Mouse (Mus musculus) c-Kit-positive CD71-negative TER-119-negative erythroid progenitor cells, embryonic 14.5 days (primary cell): Measurements from ENCODE around the gene Gm20388.

Source experiments
- DNase-seq: peaks from one replicate; pipeline ENCODE4 v3.0.0-alpha.2; 2013; ENCODE audit warnings: low read depth

Gene Gm20388

GRCm38 (mm10) chr8:123724752-123725151 lies 3814.1 kb downstream of the Gm20388 start:
- no peak for DNase-seq

- DNase-seq = no peak
Measured at GRCm38 (mm10) chr8:123725261-123725660, 3814.6 kb downstream of the Gm20388 start.

GRCm38 (mm10) chr8:123726759-123727158 lies 3816.1 kb downstream of the Gm20388 start:
- no peak for DNase-seq

- no peak for DNase-seq
Measured at GRCm38 (mm10) chr8:123729055-123729785, 3818.6 kb downstream of the Gm20388 start.

GRCm38 (mm10) chr8:123729786-123730411 lies 3819.3 kb downstream of the Gm20388 start:
- DNase-seq = no peak

GRCm38 (mm10) chr8:123732332-123732731 lies 3821.7 kb downstream of the Gm20388 start:
- no peak for DNase-seq

GRCm38 (mm10) chr8:123734486-123734885 lies 3823.8 kb downstream of the Gm20388 start:
- DNase-seq = no peak

- no peak for DNase-seq
Measured at GRCm38 (mm10) chr8:123736974-123737373, 3826.3 kb downstream of the Gm20388 start.

GRCm38 (mm10) chr8:123740263-123740662 lies 3829.6 kb downstream of the Gm20388 start:
- no peak for DNase-seq

- DNase-seq = no peak
Measured at GRCm38 (mm10) chr8:123741232-123741631, 3830.6 kb downstream of the Gm20388 start.

- DNase-seq = no peak
Measured at GRCm38 (mm10) chr8:123746488-123746887, 3835.8 kb downstream of the Gm20388 start.

GRCm38 (mm10) chr8:123747772-123748171 lies 3837.1 kb downstream of the Gm20388 start:
- no peak for DNase-seq

- no peak for DNase-seq
Measured at GRCm38 (mm10) chr8:123750171-123750693, 3839.6 kb downstream of the Gm20388 start.

- DNase-seq = no peak
Measured at GRCm38 (mm10) chr8:123752773-123753468, 3842.3 kb downstream of the Gm20388 start.

GRCm38 (mm10) chr8:123753604-123754375 lies 3843.1 kb downstream of the Gm20388 start:
- DNase-seq = no peak

GRCm38 (mm10) chr8:123754538-123755431 lies 3844.1 kb downstream of the Gm20388 start:
- no peak for DNase-seq

- DNase-seq = no peak
Measured at GRCm38 (mm10) chr8:123756901-123757300, 3846.3 kb downstream of the Gm20388 start.

GRCm38 (mm10) chr8:123758935-123759334 lies 3848.3 kb downstream of the Gm20388 start:
- no peak for DNase-seq

GRCm38 (mm10) chr8:123759933-123760332 lies 3849.3 kb downstream of the Gm20388 start:
- no peak for DNase-seq

GRCm38 (mm10) chr8:123760579-123760978 lies 3849.9 kb downstream of the Gm20388 start:
- DNase-seq = no peak
